Mouse (Mus musculus): ENCODE data around the gene Gna12.
A peak's percentile ranks its signal among the peaks of the same experiment; 100 is the strongest.

Gna12 gene

GRCm38 (mm10) chr5:140752639-140753038 is 77.6 kb downstream of the Gna12 start:
- DNase-seq (ENCODE audit: low spot score), result no peak

- DNase-seq (ENCODE audit: low spot score), result no peak
Observed at GRCm38 (mm10) chr5:140752041-140752440, 78.2 kb downstream of the Gna12 start.

GRCm38 (mm10) chr5:140750925-140751324 is 79.3 kb downstream of the Gna12 start:
- no peak for DNase-seq (ENCODE audit: low spot score)

- peak; percentile 48 for DNase-seq (ENCODE audit: low spot score)
Observed at GRCm38 (mm10) chr5:140749062-140749875, 81.0 kb downstream of the Gna12 start.

GRCm38 (mm10) chr5:140748425-140748824 is 81.8 kb downstream of the Gna12 start:
- no peak for DNase-seq (ENCODE audit: low spot score)

GRCm38 (mm10) chr5:140743706-140744131 is 86.5 kb downstream of the Gna12 start:
- DNase-seq (ENCODE audit: low spot score), result no peak

GRCm38 (mm10) chr5:140741877-140742276 is 88.4 kb downstream of the Gna12 start:
- DNase-seq (ENCODE audit: low spot score), result no peak

- no peak for DNase-seq (ENCODE audit: low spot score)
Observed at GRCm38 (mm10) chr5:140741040-140741439, 89.2 kb downstream of the Gna12 start.

GRCm38 (mm10) chr5:140739813-140740212 is 90.4 kb downstream of the Gna12 start:
- DNase-seq (ENCODE audit: low spot score), result no peak

GRCm38 (mm10) chr5:140736166-140736565 is 94.1 kb downstream of the Gna12 start:
- DNase-seq (ENCODE audit: low spot score), result no peak

GRCm38 (mm10) chr5:140735297-140735696 is 94.9 kb downstream of the Gna12 start:
- DNase-seq (ENCODE audit: low spot score), result peak; percentile 42

- DNase-seq (ENCODE audit: low spot score), result no peak
Observed at GRCm38 (mm10) chr5:140733336-140733735, 96.9 kb downstream of the Gna12 start.

- no peak for DNase-seq (ENCODE audit: low spot score)
Observed at GRCm38 (mm10) chr5:140732195-140732594, 98.0 kb downstream of the Gna12 start.

GRCm38 (mm10) chr5:140731040-140731797 is 99.0 kb downstream of the Gna12 start:
- DNase-seq (ENCODE audit: low spot score), result no peak

- no peak for DNase-seq (ENCODE audit: low spot score)
Observed at GRCm38 (mm10) chr5:140726946-140727740, 103.1 kb downstream of the Gna12 start.

- DNase-seq (ENCODE audit: low spot score), result no peak
Observed at GRCm38 (mm10) chr5:140726062-140726839, 104.0 kb downstream of the Gna12 start.

GRCm38 (mm10) chr5:140723822-140724221 is 106.4 kb downstream of the Gna12 start, which contains the start of gene Amz1:
TSS of gene Amz1 (plus strand) at chr5:140724127.
- no peak for DNase-seq (ENCODE audit: low spot score)

GRCm38 (mm10) chr5:140722121-140722520 is 108.1 kb downstream of the Gna12 start:
- DNase-seq (ENCODE audit: low spot score), result no peak

- DNase-seq (ENCODE audit: low spot score), result no peak
Observed at GRCm38 (mm10) chr5:140720773-140721172, 109.5 kb downstream of the Gna12 start.

GRCm38 (mm10) chr5:140711040-140711439 is 119.2 kb downstream of the Gna12 start:
- DNase-seq (ENCODE audit: low spot score), result no peak

- no peak for DNase-seq (ENCODE audit: low spot score)
Observed at GRCm38 (mm10) chr5:140710315-140710714, 119.9 kb downstream of the Gna12 start.
